Mouse (Mus musculus): ENCODE results near the gene Trafd1.

Trafd1 gene

GRCm38 (mm10) chr5:121384757-121385460, 523 bp downstream of the Trafd1 start:
- DNase-seq, result peak in 1 of 2 experiments; percentile 68

GRCm38 (mm10) chr5:121383857-121384756, 1.3 kb downstream of the Trafd1 start:
- DNase-seq, result no peak

GRCm38 (mm10) chr5:121380692-121381091, 4.7 kb downstream of the Trafd1 start:
- DNase-seq, result peak in 1 of 2 experiments; percentile 63

GRCm38 (mm10) chr5:121378678-121379256, 6.7 kb downstream of the Trafd1 start:
- DNase-seq, result no peak

- peak; percentile 43 to 75 for DNase-seq
Measured at GRCm38 (mm10) chr5:121376972-121377371, 8.5 kb downstream of the Trafd1 start.

- no peak for DNase-seq
Measured at GRCm38 (mm10) chr5:121374790-121375189, 10.6 kb downstream of the Trafd1 start.

- DNase-seq, result no peak
Measured at GRCm38 (mm10) chr5:121371712-121372111, 13.7 kb downstream of the Trafd1 start.

GRCm38 (mm10) chr5:121367255-121367654, 18.2 kb downstream of the Trafd1 start:
- no peak for DNase-seq

- DNase-seq, result peak; percentile 45 to 53
Measured at GRCm38 (mm10) chr5:121366449-121367225, 18.8 kb downstream of the Trafd1 start.

- no peak for DNase-seq
Measured at GRCm38 (mm10) chr5:121363441-121363840, 22.0 kb downstream of the Trafd1 start.

- no peak for DNase-seq
Measured at GRCm38 (mm10) chr5:121361696-121362095, 23.7 kb downstream of the Trafd1 start.

- no peak for DNase-seq
Measured at GRCm38 (mm10) chr5:121359229-121359628, 26.2 kb downstream of the Trafd1 start.

GRCm38 (mm10) chr5:121343997-121344396, 41.4 kb downstream of the Trafd1 start:
- no peak for DNase-seq

GRCm38 (mm10) chr5:121342490-121342889, 42.9 kb downstream of the Trafd1 start:
- no peak for DNase-seq

- no peak for DNase-seq
Measured at GRCm38 (mm10) chr5:121340965-121341473, 44.4 kb downstream of the Trafd1 start.

GRCm38 (mm10) chr5:121339507-121340230, 45.8 kb downstream of the Trafd1 start:
- peak; percentile 53 to 63 for DNase-seq

- no peak for DNase-seq
Measured at GRCm38 (mm10) chr5:121336776-121337175, 48.7 kb downstream of the Trafd1 start.

- peak; percentile 43 to 56 for DNase-seq
Measured at GRCm38 (mm10) chr5:121336009-121336408, 49.4 kb downstream of the Trafd1 start.

- DNase-seq, result no peak
Measured at GRCm38 (mm10) chr5:121335426-121335825, 50.0 kb downstream of the Trafd1 start.

GRCm38 (mm10) chr5:121334454-121334853, 51.0 kb downstream of the Trafd1 start:
- no peak for DNase-seq

GRCm38 (mm10) chr5:121333976-121334375, 51.5 kb downstream of the Trafd1 start:
- DNase-seq, result no peak

GRCm38 (mm10) chr5:121331731-121332130, 53.7 kb downstream of the Trafd1 start:
- peak in 1 of 2 experiments; percentile 40 for DNase-seq

All from cerebellum, postnatal 14 days (tissue).